Mouse (Mus musculus): Measurements from ENCODE around the gene Trip6.

GRCm38 (mm10) chr5:137340222-137340621 is 26.0 kb upstream of the Trip6 start:
- TF ChIP-seq CHD2 (IDR thresholded peaks at IDR 0.05; ENCODE audit: low read depth, low read length): no peak
- no peak for TF ChIP-seq HCFC1 (IDR thresholded peaks at IDR 0.05; ENCODE audit: borderline replicate concordance, insufficient read depth, low read length)

All from ES-E14 (cell line).